Mouse (Mus musculus) left cerebral cortex, postnatal 4 days (tissue): ENCODE results near the gene Gm12789. TPM values are rescaled to one million over a fixed set of nuclear protein-coding genes. Genes with fewer than 3 reads are reported as not detected.
"Not testable (repeated sequence)": the region's sequence is repeated elsewhere in the genome, so short reads cannot be mapped to it uniquely, and the experiment has no call there.

Experiments
- DNase-seq: peaks from one replicate; pipeline ENCODE4 v3.0.0-alpha.2; 2022
- intact Hi-C: fragments of 180-260 bp; cut with DNase I; formaldehyde crosslinking; loops from one replicate; pipeline ENCODE4 v1.15.1; 2025
- total RNA-seq, 2 experiments: library from RNA; stranded (reverse); gene quantifications; 2 replicates each; pipeline ENCODE4 v1.2.3; 2021

Gm12789 gene
- total RNA-seq = not detected

- DNase-seq, intact Hi-C loops: not testable (repeated sequence)
Measured at GRCm38 (mm10) chr4:101986326-101986725, at the start of gene Gm12789. TSS of gene Gm12789 (plus strand) at chr4:101986626.

GRCm38 (mm10) chr4:101940107-101940506 is 46.3 kb upstream of the Gm12789 start, which contains the start of gene Gm12794:
TSS of gene Gm12794 (plus strand) at chr4:101940407.
- DNase-seq, intact Hi-C loops: not testable (repeated sequence)

DNA sequence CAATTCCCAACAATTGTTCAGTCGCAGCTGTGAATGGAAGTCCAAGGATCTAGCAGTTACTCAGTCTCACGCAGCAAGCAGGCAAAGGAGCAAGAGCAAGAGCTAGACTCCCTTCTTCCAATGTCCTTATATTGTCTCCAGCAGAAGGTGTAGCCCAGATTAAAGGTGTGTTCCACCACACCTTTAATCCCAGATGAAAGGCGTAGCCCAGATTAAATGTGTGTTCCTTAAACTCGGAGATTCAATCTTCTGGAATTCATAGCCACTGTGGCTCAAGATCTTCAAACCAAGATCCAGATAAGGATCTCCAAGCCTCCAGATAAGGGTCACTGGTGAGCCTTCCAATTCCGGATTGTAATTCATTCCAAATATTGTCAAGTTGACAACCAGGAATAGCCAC is 5.5 kb upstream of the Gm12789 start, which contains the start of gene Gm12790:
TSS of gene Gm12790 (minus strand) at position 101 of the 400 bp plus-strand sequence.
- intact Hi-C loops, DNase-seq: not testable (repeated sequence)

DNA sequence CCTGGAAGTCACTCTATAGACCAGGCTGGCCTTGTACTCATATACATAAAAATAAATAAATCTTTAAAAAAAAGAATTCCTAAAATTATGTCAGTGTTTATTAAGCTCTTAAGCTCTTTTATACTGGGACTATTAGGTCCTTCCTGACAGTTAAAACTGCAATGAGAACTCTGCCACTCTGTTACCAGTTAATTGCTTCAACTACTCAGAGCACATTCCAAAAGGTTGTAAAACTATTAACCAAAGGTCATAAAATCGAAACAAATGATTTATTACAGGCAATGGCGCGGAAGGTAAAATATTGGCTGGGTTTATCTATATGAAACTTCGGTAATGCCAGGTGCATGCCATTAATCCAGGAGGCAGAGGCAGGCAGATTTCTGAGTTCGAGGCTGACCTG is 748 bp upstream of the Gm12789 start:
- intact Hi-C loops = no loop called here

GRCm38 (mm10) chr4:101997426-101997825 is 11.0 kb downstream of the Gm12789 start:
- intact Hi-C loops = no loop called here
- no peak for DNase-seq

More for the DNA sequence above, 748 bp upstream of the Gm12789 start:
- no peak for DNase-seq

- DNase-seq = peak; percentile 73
- intact Hi-C loops = loop anchor here (2.0 kb wide), 1 partner anchor 342 kb away; no protein-coding TSS in a partner anchor
Measured at GRCm38 (mm10) chr4:101998267-101998922, 12.0 kb downstream of the Gm12789 start.

DNA sequence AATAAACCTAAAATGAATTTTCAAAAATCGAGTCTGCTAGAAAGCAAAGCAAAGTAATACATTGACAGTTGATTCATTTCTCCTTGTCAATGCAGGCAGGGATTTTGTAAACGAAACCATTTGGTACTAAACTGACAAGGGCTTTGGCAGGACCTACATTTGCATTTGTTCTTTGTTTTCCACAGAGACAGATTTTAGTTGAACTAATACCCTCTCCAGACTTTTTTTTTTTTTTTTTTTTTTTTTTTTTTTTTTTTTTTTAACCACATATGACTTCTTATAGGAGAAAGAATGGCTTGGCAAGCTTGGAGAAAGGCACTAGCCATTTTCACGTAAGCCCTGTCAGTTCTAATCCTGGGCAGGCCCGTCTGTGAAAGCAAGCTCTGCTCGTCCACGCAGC is 40.2 kb downstream of the Gm12789 start:
- intact Hi-C loops = no loop called here
- no peak for DNase-seq

Other genes starting within 250 kb of the Gm12789 start
- gene B020004J07Rik, start 142.6 kb upstream of the Gm12789 start, total RNA-seq = not detected
- not detected for gene C130073F10Rik, start 92.8 kb upstream of the Gm12789 start, total RNA-seq
- gene Gm12800, start 77.5 kb upstream of the Gm12789 start, total RNA-seq = not detected
- gene Gm12794, start 46.2 kb upstream of the Gm12789 start, total RNA-seq = not detected
- gene Gm12790, start 5.6 kb upstream of the Gm12789 start, total RNA-seq = not detected
- gene Pde4b, start 100.9 kb downstream of the Gm12789 start, total RNA-seq = 10 to 100 TPM; 55.3 to 61.4 TPM